Comparison of ENCODE assay signal across 8 mouse cellular contexts in the genomic region with DNA sequence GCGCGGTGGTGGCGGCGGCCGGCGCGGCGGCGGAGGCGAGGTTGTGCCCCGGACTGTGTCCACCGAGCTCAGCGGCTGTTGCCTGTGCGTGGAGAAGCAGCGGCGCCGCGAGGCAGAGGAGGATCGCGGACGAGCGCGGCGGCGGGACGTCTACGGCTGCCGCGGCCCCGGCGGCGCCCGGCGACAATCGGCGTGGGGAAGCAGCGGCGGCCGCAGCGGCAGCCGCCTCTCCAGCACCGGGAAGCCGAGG. TPM values are rescaled to one million over a fixed set of nuclear protein-coding genes. Genes with fewer than 3 reads are reported as not detected.
A peak's percentile ranks its signal among the peaks of the same experiment; 100 is the strongest.
DNase-seq lines count a peak whose midpoint lies in the region; ATAC-seq and TF ChIP-seq lines count a peak whose summit lies in the region.

A gene (plus strand): TSS at position 15 of the 250 bp plus-strand sequence.

- peak within 1 kb of the TSS; percentile 81 for H3K4me2 ChIP-seq in embryonic facial prominence, embryonic 11.5 days (ENCODE audit: low read depth, low read length)
- H3K4me2 ChIP-seq in heart, embryonic 13.5 days = peak within 1 kb of the TSS; percentile 75
- H3K4me2 ChIP-seq in neural tube, embryonic 12.5 days (replicated peaks) = peak within 1 kb of the TSS; percentile 73

- H3K4me3 ChIP-seq in lung, adult 2 months (replicated peaks; ENCODE audit: extremely low read depth, low read depth, low read length) = peak within 1 kb of the TSS; percentile 91
- peak within 1 kb of the TSS; percentile 90 for H3K4me3 ChIP-seq in embryonic facial prominence, embryonic 11.5 days (ENCODE audit: low read depth, low read length)
- H3K4me3 ChIP-seq in heart, embryonic 13.5 days = peak within 1 kb of the TSS; percentile 93
- H3K4me3 ChIP-seq in neural tube, embryonic 12.5 days = peak within 1 kb of the TSS; percentile 91

- H3K27ac ChIP-seq in embryonic facial prominence, embryonic 11.5 days (replicated peaks; ENCODE audit: low read depth, low read length) = peak within 1 kb of the TSS; percentile 82
- H3K27ac ChIP-seq in heart, embryonic 13.5 days (replicated peaks) = peak within 1 kb of the TSS; percentile 96
- H3K27ac ChIP-seq in neural tube, embryonic 12.5 days = peak within 1 kb of the TSS; percentile 93

- TF ChIP-seq CTCF in lung, adult 2 months (IDR thresholded peaks at IDR 0.05; ENCODE audit: insufficient read depth, low read length) = no peak

- intact Hi-C loops in left cerebral cortex, postnatal 25 days (cut with DNase I) = loop anchor here (2.0 to 10.0 kb wide), 9 partner anchors 165 to 1195 kb away; a partner anchor contains a TSS

- DNase-seq in lung, adult 2 months = no peak
- DNase-seq in lung, postnatal 36 days = no peak
- DNase-seq in embryonic facial prominence, embryonic 11.5 days (ENCODE audit: low spot score) = no peak
- DNase-seq in left cerebral cortex, postnatal 25 days (ENCODE audit: low spot score in 2 of 2) = no peak
- DNase-seq in urinary bladder, adult 18-20 months (ENCODE audit: low spot score in 2 of 2) = no peak
- DNase-seq in kidney, adult 18-20 months = no peak

- no peak; the same call in 1 of the 2 replicates for TF ChIP-seq POLR2A in lung, adult 2 months (IDR thresholded peaks at IDR 0.05; ENCODE audit: borderline replicate concordance, extremely low read depth, low read depth, low read length)

- H3K4me1 ChIP-seq in lung, adult 2 months (ENCODE audit: control insufficient read depth, insufficient read depth, low read length) = peaks cover 6% of the 10 kb centered on the region
- no peaks in the 10 kb centered on the region for H3K4me1 ChIP-seq in embryonic facial prominence, embryonic 11.5 days (ENCODE audit: control insufficient read depth, insufficient read depth, low read length)
- peaks cover 38% of the 10 kb centered on the region for H3K4me1 ChIP-seq in heart, embryonic 13.5 days
- peaks cover 13% of the 10 kb centered on the region for H3K4me1 ChIP-seq in neural tube, embryonic 12.5 days

- WGBS in lung, adult 2 months = 1% methylated on average over 43 of the region's 43 CpGs
- 0% methylated on average over 23 of the region's 43 CpGs for WGBS in embryonic facial prominence, embryonic 11.5 days
- WGBS in heart, embryonic 13.5 days = 2% methylated on average over 20 of the region's 43 CpGs
- WGBS in neural tube, embryonic 12.5 days = under 1% methylated on average over 41 of the region's 43 CpGs

- no peaks in the 10 kb centered on the region for H3K9me3 ChIP-seq in embryonic facial prominence, embryonic 11.5 days (replicated peaks; ENCODE audit: control insufficient read depth, low read length)
- H3K9me3 ChIP-seq in heart, embryonic 13.5 days = no peaks in the 10 kb centered on the region
- H3K9me3 ChIP-seq in neural tube, embryonic 12.5 days = no peaks in the 10 kb centered on the region

- H3K27me3 ChIP-seq in embryonic facial prominence, embryonic 11.5 days (ENCODE audit: control insufficient read depth, insufficient read depth, low read length) = no peaks in the 10 kb centered on the region
- no peaks in the 10 kb centered on the region for H3K27me3 ChIP-seq in heart, embryonic 13.5 days (replicated peaks)
- H3K27me3 ChIP-seq in neural tube, embryonic 12.5 days (replicated peaks) = no peaks in the 10 kb centered on the region

- ATAC-seq in embryonic facial prominence, embryonic 11.5 days (replicated peaks; ENCODE audit: insufficient number of reproducible peaks, low FRiP score, low TSS enrichment, low read depth) = no peak
- ATAC-seq in heart, embryonic 13.5 days (ENCODE audit: extremely low read depth, insufficient number of reproducible peaks, low FRiP score, low TSS enrichment) = no peak
- ATAC-seq in neural tube, embryonic 12.5 days (ENCODE audit: low FRiP score, low read depth) = no peak

- H3K9ac ChIP-seq in embryonic facial prominence, embryonic 11.5 days (replicated peaks; ENCODE audit: low read length) = peak within 1 kb of the TSS; percentile 82
- H3K9ac ChIP-seq in heart, embryonic 13.5 days = peak within 1 kb of the TSS; percentile 94
- peak within 1 kb of the TSS; percentile 91 for H3K9ac ChIP-seq in neural tube, embryonic 12.5 days

- H3K36me3 ChIP-seq in embryonic facial prominence, embryonic 11.5 days (replicated peaks; ENCODE audit: control insufficient read depth, insufficient read depth, low read depth, low read length) = no peaks in the 10 kb centered on the region
- H3K36me3 ChIP-seq in heart, embryonic 13.5 days = no peaks in the 10 kb centered on the region
- no peaks in the 10 kb centered on the region for H3K36me3 ChIP-seq in neural tube, embryonic 12.5 days

RNA-seq across cellular contexts. Expression of the gene that starts here (rescaled TPM):
- polyA plus RNA-seq in lung, adult 2 months (2012; rRNA removed) = 37.2 and 78.6 TPM in 2 replicates
- 57.4 and 58.6 TPM in 2 replicates for polyA plus RNA-seq in embryonic facial prominence, embryonic 11.5 days (2014; fragmentation: Nextera tagmentation; extraction: Ambion mirVana)
- polyA plus RNA-seq in heart, embryonic 13.5 days (2015; fragmentation: Nextera tagmentation; extraction: Ambion mirVana) = 41.9 and 44.2 TPM in 2 replicates
- total RNA-seq in left cerebral cortex, postnatal 25 days (2021) = 100 to 1,000 TPM; 857 to 891 TPM
- polyA plus RNA-seq in neural tube, embryonic 12.5 days (2016; fragmentation: Nextera tagmentation; extraction: Ambion mirVana) = 155 and 164 TPM in 2 replicates
